Mouse (Mus musculus) CH12.LX (cell line): ENCODE measurements around the gene Por. TPM values are rescaled to one million over a fixed set of nuclear protein-coding genes. Genes with fewer than 3 reads are reported as not detected.

Experiments
- DNase-seq: peaks from one replicate; pipeline ENCODE4 v3.0.0-alpha.2; 2013; ENCODE audit errors: extremely low read depth
- H3K27ac ChIP-seq: 2 replicates; pipeline ENCODE4 v1.5.1; 2012; ENCODE audit warnings: low read depth, mild to moderate bottlenecking, control low read depth, moderate library complexity; ENCODE audit not compliant: insufficient read depth
- H3K27me3 ChIP-seq: replicated peaks from 2 replicates; pipeline ENCODE3; 2012; ENCODE audit warnings: inconsistent platforms
- H3K36me3 ChIP-seq, 2 experiments: replicated peaks in 1 of 2; 2 replicates each; pipeline versions ENCODE3 to v1.6.1; 2012; ENCODE audit warnings: inconsistent platforms in 1 of 2, low read length in 1 of 2, mild to moderate bottlenecking in 1 of 2, mixed read lengths in 1 of 2, moderate library complexity in 1 of 2; ENCODE audit not compliant: control insufficient read depth in 1 of 2, insufficient read depth in 1 of 2
- H3K4me1 ChIP-seq, 2 experiments: 2 replicates each; pipeline ENCODE4 v1.6.1; 2012; ENCODE audit warnings: inconsistent platforms in 1 of 2, moderate library complexity in 1 of 2; ENCODE audit not compliant: insufficient read depth in 2 of 2, control insufficient read depth in 1 of 2
- H3K4me2 ChIP-seq: 2 replicates; pipeline ENCODE4 v1.6.1; 2012; ENCODE audit warnings: low read depth, mild to moderate bottlenecking, control low read depth; ENCODE audit not compliant: poor library complexity, insufficient read depth, severe bottlenecking
- H3K4me3 ChIP-seq, 3 experiments: fragments of 150-350 bp in 1 of 3; sonication (generic) in 1 of 3; replicated peaks in 1 of 3; 2 replicates each; pipeline versions ENCODE3 to v1.5.1; 2011 to 2012; ENCODE audit warnings: low read depth in 2 of 3, low read length in 2 of 3, mild to moderate bottlenecking in 2 of 3, moderate library complexity in 2 of 3, control low read depth in 1 of 3, improper control_type of control experiment in 1 of 3, inconsistent platforms in 1 of 3, mixed read lengths in 1 of 3; ENCODE audit not compliant: poor library complexity in 1 of 3
- H3K79me2 ChIP-seq: replicated peaks from 2 replicates; pipeline ENCODE4 v1.6.1; 2012; ENCODE audit warnings: mild to moderate bottlenecking, moderate library complexity; ENCODE audit not compliant: control insufficient read depth, poor library complexity, insufficient read depth, severe bottlenecking; ENCODE audit errors: extremely low read depth
- H3K9ac ChIP-seq: 2 replicates; pipeline ENCODE4 v1.6.1; 2012; ENCODE audit warnings: low read depth, mild to moderate bottlenecking, control low read depth, moderate library complexity; ENCODE audit not compliant: insufficient read depth
- H3K9me3 ChIP-seq: replicated peaks from 2 replicates; pipeline ENCODE3; 2012; ENCODE audit warnings: low read length, inconsistent platforms, mixed read lengths
- BHLHE40 ChIP-seq: IDR thresholded peaks from 2 replicates; pipeline ENCODE4 v1.6.1; 2011; ENCODE audit warnings: mild to moderate bottlenecking, low read depth, low read length, improper control_type of control experiment
- CHD1 ChIP-seq: IDR thresholded peaks from 2 replicates; pipeline ENCODE4 v1.6.1; 2012; ENCODE audit warnings: low read depth, low read length, improper control_type of control experiment, inconsistent platforms
- CHD2 ChIP-seq: IDR thresholded peaks from 2 replicates; pipeline ENCODE4 v1.6.1; 2011; ENCODE audit warnings: low read length, improper control_type of control experiment
- CTCF ChIP-seq, 2 experiments: IDR thresholded peaks in 1 of 2; conservative IDR thresholded peaks in 1 of 2; 2 replicates each; pipeline ENCODE4 v1.5.1; 2011 to 2012; ENCODE audit warnings: low read depth in 2 of 2, low read length in 2 of 2, improper control_type of control experiment in 1 of 2, inconsistent platforms in 1 of 2, mild to moderate bottlenecking in 1 of 2, moderate library complexity in 1 of 2
- E2F4 ChIP-seq: IDR thresholded peaks from 2 replicates; pipeline ENCODE4 v1.6.1; 2011; ENCODE audit warnings: low read depth, low read length, improper control_type of control experiment; ENCODE audit not compliant: insufficient replicate concordance
- ELF1 ChIP-seq: IDR thresholded peaks from 2 replicates; pipeline ENCODE4 v1.6.1; 2014; ENCODE audit warnings: low read depth, mild to moderate bottlenecking, inconsistent platforms, low read length, improper control_type of control experiment
- GABPA ChIP-seq: IDR thresholded peaks from 2 replicates; pipeline ENCODE4 v1.6.1; 2012; ENCODE audit warnings: low read depth, low read length, improper control_type of control experiment, inconsistent platforms; ENCODE audit not compliant: insufficient replicate concordance
- IRF4 ChIP-seq: IDR thresholded peaks from 2 replicates; pipeline ENCODE4 v1.6.1; 2014; ENCODE audit warnings: low read depth, mild to moderate bottlenecking, inconsistent platforms, low read length, improper control_type of control experiment
- JUN ChIP-seq: IDR thresholded peaks from 2 replicates; pipeline ENCODE4 v1.6.1; 2011; ENCODE audit warnings: low read depth, mild to moderate bottlenecking, low read length, improper control_type of control experiment, moderate library complexity; ENCODE audit not compliant: insufficient read depth
- KAT2A ChIP-seq: IDR thresholded peaks from 2 replicates; pipeline ENCODE4 v1.6.1; 2012; ENCODE audit warnings: low read length, improper control_type of control experiment, inconsistent platforms; ENCODE audit not compliant: insufficient replicate concordance
- MEF2A ChIP-seq: IDR thresholded peaks from 2 replicates; pipeline ENCODE4 v1.6.1; 2014; ENCODE audit warnings: low read depth, mild to moderate bottlenecking, inconsistent platforms, low read length, improper control_type of control experiment, borderline replicate concordance
- NRF1 ChIP-seq: IDR thresholded peaks from 2 replicates; pipeline ENCODE4 v1.6.1; 2014; ENCODE audit warnings: low read depth, mild to moderate bottlenecking, inconsistent platforms, low read length, improper control_type of control experiment, moderate library complexity
- RCOR1 ChIP-seq: conservative IDR thresholded peaks from 2 replicates; pipeline ENCODE4 v1.6.1; 2012; ENCODE audit warnings: low read depth, mild to moderate bottlenecking, inconsistent platforms, low read length, improper control_type of control experiment
- SIN3A ChIP-seq: IDR thresholded peaks from 2 replicates; pipeline ENCODE4 v1.6.1; 2012; ENCODE audit warnings: low read length, improper control_type of control experiment, inconsistent platforms
- TBP ChIP-seq: conservative IDR thresholded peaks from 2 replicates; pipeline ENCODE4 v1.6.1; 2011; ENCODE audit warnings: low read depth, low read length, improper control_type of control experiment
- ZC3H11A ChIP-seq: IDR thresholded peaks from 2 replicates; pipeline ENCODE4 v1.6.1; 2012; ENCODE audit warnings: low read depth, mild to moderate bottlenecking, inconsistent platforms, low read length, improper control_type of control experiment
- ZKSCAN1 ChIP-seq: IDR thresholded peaks from 2 replicates; pipeline ENCODE4 v1.6.1; 2012; ENCODE audit warnings: low read depth, inconsistent platforms, low read length, improper control_type of control experiment, borderline replicate concordance
- ZMIZ1 ChIP-seq: IDR thresholded peaks from 2 replicates; pipeline ENCODE4 v1.6.1; 2012; ENCODE audit warnings: low read depth, mild to moderate bottlenecking, inconsistent platforms, low read length, improper control_type of control experiment
- dilution Hi-C: fragments of 300-500 bp; cut with MboI; formaldehyde crosslinking; loops from 2 replicates; pipeline ENCODE4 v1.14.3; 2020; ENCODE audit warnings: low sequenced_read_pairs; ENCODE audit not compliant: extremely low pct_unique_long_range_greater_than_20kb, extremely low pct_ligation_motif_present
- in situ Hi-C: fragments of 300-500 bp; cut with MboI; formaldehyde crosslinking; loops from 3 replicates; pipeline ENCODE4 v1.14.3; 2019; ENCODE audit warnings: low sequenced_read_pairs, low pct_ligation_motif_present, low pct_unique_long_range_greater_than_20kb, mixed read lengths
- polyA plus RNA-seq: library from polyadenylated mRNA; unstranded; fragments of >175 nt; gene quantifications from 2 replicates; pipeline ENCODE4 v1.2.1, GENCODE M21; 2012; ENCODE audit warnings: low read depth; ENCODE audit not compliant: insufficient read length
- total RNA-seq, 2 experiments: library from RNA; depleted of rRNA; stranded (reverse); fragments of 300-350 nt in 1 of 2; fragments of >200 nt in 1 of 2; gene quantifications; 2 replicates each; pipeline ENCODE4 v1.2.3; 2012 to 2014

Por gene
- total and polyA plus RNA-seq, 3 experiments = 17.3 to 56.8 (median 41.2) TPM

DNA sequence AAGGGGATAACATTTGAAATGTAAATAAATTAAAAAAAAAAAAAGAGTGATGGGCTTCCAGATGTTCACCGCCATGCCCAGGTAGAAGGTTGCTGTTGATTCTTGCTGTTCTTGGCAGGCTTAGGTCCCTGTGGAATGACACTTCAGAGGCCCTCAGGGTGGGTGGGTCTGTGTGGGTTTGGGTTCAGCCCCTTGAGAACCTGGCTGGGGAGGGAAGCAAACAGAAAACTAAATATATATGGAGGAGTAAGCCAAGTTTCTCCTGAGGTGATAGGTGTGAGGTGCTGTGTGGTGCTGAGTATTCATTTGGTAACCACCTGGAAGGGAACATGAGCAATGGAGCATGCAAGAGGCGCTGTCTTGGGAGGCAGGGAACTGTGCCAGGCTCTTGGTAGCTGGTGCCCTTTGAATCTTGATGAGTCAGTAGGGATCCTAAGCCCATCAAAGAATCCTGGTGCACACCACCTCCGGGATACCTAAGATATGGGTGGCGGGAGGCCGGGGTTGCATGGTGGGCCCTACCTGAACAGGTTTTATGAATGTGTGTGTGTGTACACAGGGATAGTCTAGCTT, 23.5 kb downstream of the Por start:
- Histone ChIP-seq H3K9me3 (no peaks in the 10 kb centered on the region), H3K27ac (no peak overlapping the region), H3K4me3 (no peak overlapping the region), H3K4me2 (no peak overlapping the region), H3K27me3 (no peaks in the 10 kb centered on the region), H3K4me1 (peaks cover 9 to 40% of the 10 kb centered on the region in 2 experiments), H3K36me3 (peaks cover under 1 to 37% of the 10 kb centered on the region in 2 experiments), H3K79me2 (peaks cover 9% of the 10 kb centered on the region; the same call in 1 of the 2 replicates), H3K9ac (no peak overlapping the region)
- TF ChIP-seq ZMIZ1 = no peak
- no peak for TF ChIP-seq GABPA
- TF ChIP-seq SIN3A = no peak
- TF ChIP-seq MEF2A = no peak
- no peak for TF ChIP-seq TBP
- TF ChIP-seq IRF4 = no peak
- no peak for TF ChIP-seq ELF1
- no peak for TF ChIP-seq BHLHE40
- TF ChIP-seq KAT2A = no peak
- TF ChIP-seq E2F4 = no peak
- TF ChIP-seq RCOR1 = no peak
- TF ChIP-seq NRF1 = no peak
- TF ChIP-seq CHD2 = no peak
- TF ChIP-seq ZKSCAN1 = no peak
- TF ChIP-seq JUN = no peak
- no peak for TF ChIP-seq CTCF (conservative IDR thresholded peaks at IDR 0.05 in 1 of 2, IDR thresholded peaks at IDR 0.05 in 1 of 2; ENCODE audit: low read depth in 2 of 2, low read length in 2 of 2)
- no peak for TF ChIP-seq CHD1
- in situ Hi-C loops (no loop called here), dilution Hi-C loops (no loop called here)
- DNase-seq = no peak

DNA sequence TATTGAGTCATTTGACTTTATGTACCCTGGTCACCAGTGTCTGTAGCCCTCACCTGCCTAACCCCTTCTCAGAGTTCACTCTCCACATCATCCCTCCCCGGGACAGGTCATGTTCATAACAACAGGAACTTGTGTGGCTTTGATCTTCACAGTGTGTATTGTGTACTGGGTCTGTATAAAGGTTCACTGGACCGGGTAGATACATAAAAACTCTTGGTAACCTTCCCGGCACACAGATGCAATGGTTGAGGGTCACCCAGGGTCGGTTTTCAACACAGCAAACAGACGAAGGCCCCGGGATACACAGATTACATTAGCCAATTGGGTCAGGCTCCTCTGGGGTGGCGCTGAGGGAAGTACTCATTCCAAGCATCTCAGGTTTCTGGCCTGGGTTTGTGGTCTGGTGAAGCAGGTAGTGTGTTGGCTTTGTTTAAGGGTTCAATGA, 25.5 kb downstream of the Por start:
- TF ChIP-seq RCOR1 (no peak), ZC3H11A (no peak)
- no peak overlapping the region for H3K9ac ChIP-seq
- in situ Hi-C loops = no loop called here
- DNase-seq = no peak
- H3K79me2 ChIP-seq = peaks cover 6% of the 10 kb centered on the region; the same call in 1 of the 2 replicates
- no peak overlapping the region for H3K4me3 ChIP-seq
- peaks cover 4 to 37% of the 10 kb centered on the region in 2 experiments for H3K4me1 ChIP-seq
- H3K9me3 ChIP-seq = no peaks in the 10 kb centered on the region
- H3K4me2 ChIP-seq = no peak overlapping the region
- H3K36me3 ChIP-seq = peaks cover 12 to 53% of the 10 kb centered on the region in 2 experiments
- no peaks in the 10 kb centered on the region for H3K27me3 ChIP-seq
- H3K27ac ChIP-seq = no peak overlapping the region
- dilution Hi-C loops = no loop called here
